Mouse (Mus musculus): Measurements from ENCODE around the gene Mta3. TPM values are rescaled to one million over a fixed set of nuclear protein-coding genes. Genes with fewer than 3 reads are reported as not detected.

Mta3 gene
- polyA plus RNA-seq, 1 experiment, result 31.3 TPM

GRCm38 (mm10) chr17:83803987-83804386 is 98.0 kb downstream of the Mta3 start:
- Histone ChIP-seq H3K4me1 (ENCODE audit: control insufficient read depth, insufficient read depth, insufficient read length, low read length) (no peaks in the 10 kb centered on the region), H3K4me3 (ENCODE audit: insufficient read depth, low read depth, low read length) (no peak overlapping the region), H3K27ac (replicated peaks; ENCODE audit: low read depth, low read length) (no peak overlapping the region)

- Histone ChIP-seq H3K27ac (replicated peaks; ENCODE audit: low read depth, low read length) (no peak overlapping the region), H3K4me3 (ENCODE audit: insufficient read depth, low read depth, low read length) (no peak overlapping the region), H3K4me1 (ENCODE audit: control insufficient read depth, insufficient read depth, insufficient read length, low read length) (no peaks in the 10 kb centered on the region)
These were observed 99.1 kb downstream of the Mta3 start for GRCm38 (mm10) chr17:83805078-83805477.

GRCm38 (mm10) chr17:83807345-83807744 is 101.4 kb downstream of the Mta3 start:
- no peak overlapping the region for H3K4me3 ChIP-seq (ENCODE audit: insufficient read depth, low read depth, low read length)
- no peaks in the 10 kb centered on the region for H3K4me1 ChIP-seq (ENCODE audit: control insufficient read depth, insufficient read depth, insufficient read length, low read length)
- H3K27ac ChIP-seq (replicated peaks; ENCODE audit: low read depth, low read length), result no peak overlapping the region

GRCm38 (mm10) chr17:83807778-83808398 is 101.9 kb downstream of the Mta3 start:
- Histone ChIP-seq H3K4me3 (ENCODE audit: insufficient read depth, low read depth, low read length) (no peak overlapping the region), H3K4me1 (ENCODE audit: control insufficient read depth, insufficient read depth, insufficient read length, low read length) (no peaks in the 10 kb centered on the region)

GRCm38 (mm10) chr17:83808476-83809098 is 102.6 kb downstream of the Mta3 start:
- no peaks in the 10 kb centered on the region for H3K4me1 ChIP-seq (ENCODE audit: control insufficient read depth, insufficient read depth, insufficient read length, low read length)
- H3K4me3 ChIP-seq (ENCODE audit: insufficient read depth, low read depth, low read length), result no peak overlapping the region
- no peak overlapping the region for H3K27ac ChIP-seq (replicated peaks; ENCODE audit: low read depth, low read length)

More at GRCm38 (mm10) chr17:83807778-83808398, 101.9 kb downstream of the Mta3 start:
- no peak overlapping the region for H3K27ac ChIP-seq (replicated peaks; ENCODE audit: low read depth, low read length)

- Histone ChIP-seq H3K27ac (replicated peaks; ENCODE audit: low read depth, low read length) (no peak overlapping the region), H3K4me1 (ENCODE audit: control insufficient read depth, insufficient read depth, insufficient read length, low read length) (no peaks in the 10 kb centered on the region), H3K4me3 (ENCODE audit: insufficient read depth, low read depth, low read length) (no peak overlapping the region)
These were observed 103.3 kb downstream of the Mta3 start for GRCm38 (mm10) chr17:83809197-83809829.

- Histone ChIP-seq H3K4me1 (ENCODE audit: control insufficient read depth, insufficient read depth, insufficient read length, low read length) (no peaks in the 10 kb centered on the region), H3K27ac (replicated peaks; ENCODE audit: low read depth, low read length) (no peak overlapping the region), H3K4me3 (ENCODE audit: insufficient read depth, low read depth, low read length) (no peak overlapping the region)
These were observed 104.3 kb downstream of the Mta3 start for GRCm38 (mm10) chr17:83810285-83810684.

GRCm38 (mm10) chr17:83812200-83812944 is 106.4 kb downstream of the Mta3 start:
- peak overlapping the region; percentile 82 for H3K27ac ChIP-seq (replicated peaks; ENCODE audit: low read depth, low read length)
- H3K4me1 ChIP-seq (ENCODE audit: control insufficient read depth, insufficient read depth, insufficient read length, low read length), result no peaks in the 10 kb centered on the region
- H3K4me3 ChIP-seq (ENCODE audit: insufficient read depth, low read depth, low read length), result peak overlapping the region; percentile 51

GRCm38 (mm10) chr17:83813050-83813449 is 107.1 kb downstream of the Mta3 start:
- H3K4me1 ChIP-seq (ENCODE audit: control insufficient read depth, insufficient read depth, insufficient read length, low read length), result no peaks in the 10 kb centered on the region
- H3K27ac ChIP-seq (replicated peaks; ENCODE audit: low read depth, low read length), result no peak overlapping the region
- H3K4me3 ChIP-seq (ENCODE audit: insufficient read depth, low read depth, low read length), result no peak overlapping the region

GRCm38 (mm10) chr17:83816996-83817395 is 111.0 kb downstream of the Mta3 start:
- Histone ChIP-seq H3K4me3 (ENCODE audit: insufficient read depth, low read depth, low read length) (no peak overlapping the region), H3K27ac (replicated peaks; ENCODE audit: low read depth, low read length) (no peak overlapping the region)

GRCm38 (mm10) chr17:83819503-83819902 is 113.5 kb downstream of the Mta3 start:
- Histone ChIP-seq H3K27ac (replicated peaks; ENCODE audit: low read depth, low read length) (no peak overlapping the region), H3K4me1 (ENCODE audit: control insufficient read depth, insufficient read depth, insufficient read length, low read length) (0 out of 2 replicates have a peak, but pooled peaks cover 2% of the 10 kb centered on the region), H3K4me3 (ENCODE audit: insufficient read depth, low read depth, low read length) (no peak overlapping the region)

More at GRCm38 (mm10) chr17:83816996-83817395, 111.0 kb downstream of the Mta3 start:
- H3K4me1 ChIP-seq (ENCODE audit: control insufficient read depth, insufficient read depth, insufficient read length, low read length), result 0 out of 2 replicates have a peak, but pooled peaks cover 2% of the 10 kb centered on the region

- Histone ChIP-seq H3K27ac (replicated peaks; ENCODE audit: low read depth, low read length) (no peak overlapping the region), H3K4me1 (ENCODE audit: control insufficient read depth, insufficient read depth, insufficient read length, low read length) (0 out of 2 replicates have a peak, but pooled peaks cover 2% of the 10 kb centered on the region), H3K4me3 (ENCODE audit: insufficient read depth, low read depth, low read length) (no peak overlapping the region)
These were observed 114.7 kb downstream of the Mta3 start for GRCm38 (mm10) chr17:83820701-83821100.

GRCm38 (mm10) chr17:83821876-83822275 is 115.9 kb downstream of the Mta3 start:
- no peak overlapping the region for H3K27ac ChIP-seq (replicated peaks; ENCODE audit: low read depth, low read length)
- H3K4me3 ChIP-seq (ENCODE audit: insufficient read depth, low read depth, low read length), result no peak overlapping the region
- H3K4me1 ChIP-seq (ENCODE audit: control insufficient read depth, insufficient read depth, insufficient read length, low read length), result 0 out of 2 replicates have a peak, but pooled peaks cover 2% of the 10 kb centered on the region

GRCm38 (mm10) chr17:83823835-83824234 is 117.9 kb downstream of the Mta3 start:
- no peak overlapping the region for H3K4me3 ChIP-seq (ENCODE audit: insufficient read depth, low read depth, low read length)
- 0 out of 2 replicates have a peak, but pooled peaks cover 2% of the 10 kb centered on the region for H3K4me1 ChIP-seq (ENCODE audit: control insufficient read depth, insufficient read depth, insufficient read length, low read length)

GRCm38 (mm10) chr17:83829356-83829755 is 123.4 kb downstream of the Mta3 start:
- H3K27ac ChIP-seq (replicated peaks; ENCODE audit: low read depth, low read length), result no peak overlapping the region
- H3K4me3 ChIP-seq (ENCODE audit: insufficient read depth, low read depth, low read length), result no peak overlapping the region
- no peaks in the 10 kb centered on the region; the same call in 1 of the 2 replicates for H3K4me1 ChIP-seq (ENCODE audit: control insufficient read depth, insufficient read depth, insufficient read length, low read length)

More at GRCm38 (mm10) chr17:83823835-83824234, 117.9 kb downstream of the Mta3 start:
- no peak overlapping the region for H3K27ac ChIP-seq (replicated peaks; ENCODE audit: low read depth, low read length)
